Mouse (Mus musculus) myocyte (in vitro differentiated cells): ENCODE results near the gene Gatd1. TPM values are rescaled to one million over a fixed set of nuclear protein-coding genes. Genes with fewer than 3 reads are reported as not detected.

Source experiments
- H3K27me3 ChIP-seq: one replicate; pipeline ENCODE4 v1.6.1; 2011; ENCODE audit not compliant: control insufficient read depth, insufficient read depth, insufficient read length
- H3K36me3 ChIP-seq: one replicate; pipeline ENCODE4 v1.6.1; 2011; ENCODE audit not compliant: control insufficient read depth, insufficient read depth
- H3K4me2 ChIP-seq: one replicate; pipeline ENCODE4 v1.6.1; 2011; ENCODE audit warnings: low read depth, control low read depth
- H3K4me3 ChIP-seq: one replicate; pipeline ENCODE4 v1.5.1; 2011; ENCODE audit warnings: mild to moderate bottlenecking, control low read depth, moderate library complexity
- H3K79me2 ChIP-seq: one replicate; pipeline ENCODE4 v1.6.1; 2011; ENCODE audit not compliant: control insufficient read depth, insufficient read depth
- H3ac ChIP-seq: one replicate; pipeline ENCODE4 v1.6.1; 2011; ENCODE audit not compliant: control insufficient read depth, insufficient read length
- CEBPB ChIP-seq: IDR thresholded peaks from 2 replicates; pipeline ENCODE4 v1.6.1; 2011; ENCODE audit warnings: mild to moderate bottlenecking, moderate library complexity; ENCODE audit not compliant: poor library complexity, insufficient read depth, severe bottlenecking
- E2F4 ChIP-seq: IDR thresholded peaks from one replicate; pipeline ENCODE4 v1.6.1; 2011; ENCODE audit warnings: mild to moderate bottlenecking, control low read depth, moderate library complexity; ENCODE audit not compliant: insufficient read depth
- MAX ChIP-seq: IDR thresholded peaks from one replicate; pipeline ENCODE4 v1.6.1; 2011; ENCODE audit warnings: low read depth, mild to moderate bottlenecking, control low read depth
- MYOD1 ChIP-seq, 3 experiments: IDR thresholded peaks; one replicate each; pipeline ENCODE4 v1.6.1; 2011; ENCODE audit warnings: control low read depth in 2 of 3, low read depth in 2 of 3, mild to moderate bottlenecking in 2 of 3, moderate library complexity in 1 of 3; ENCODE audit not compliant: insufficient read length in 2 of 3, control insufficient read depth in 1 of 3
- MYOG ChIP-seq, 3 experiments: IDR thresholded peaks; one replicate each; pipeline ENCODE4 v1.6.1; 2011; ENCODE audit warnings: control low read depth in 2 of 3, low read depth in 2 of 3, mild to moderate bottlenecking in 2 of 3; ENCODE audit not compliant: insufficient read length in 2 of 3, control insufficient read depth in 1 of 3, insufficient read depth in 1 of 3
- POLR2A ChIP-seq: IDR thresholded peaks from one replicate; pipeline ENCODE4 v1.6.1; 2011; ENCODE audit warnings: low read depth, mild to moderate bottlenecking, control low read depth, moderate library complexity; ENCODE audit not compliant: insufficient read length
- POLR2AphosphoS2 ChIP-seq: IDR thresholded peaks from one replicate; pipeline ENCODE4 v1.6.1; 2011; ENCODE audit warnings: low read depth, control low read depth; ENCODE audit not compliant: insufficient read length
- REST ChIP-seq: IDR thresholded peaks from one replicate; pipeline ENCODE4 v1.6.1; 2011; ENCODE audit warnings: mild to moderate bottlenecking, control low read depth, moderate library complexity; ENCODE audit not compliant: insufficient read depth, insufficient read length
- SRF ChIP-seq: IDR thresholded peaks from one replicate; pipeline ENCODE4 v1.6.1; 2011; ENCODE audit warnings: low read depth; ENCODE audit not compliant: control insufficient read depth, insufficient read length
- TCF12 ChIP-seq: IDR thresholded peaks from one replicate; pipeline ENCODE4 v1.6.1; 2011; ENCODE audit warnings: mild to moderate bottlenecking, control low read depth; ENCODE audit not compliant: poor library complexity, insufficient read depth, severe bottlenecking
- TCF3 ChIP-seq: IDR thresholded peaks from one replicate; pipeline ENCODE4 v1.6.1; 2011; ENCODE audit warnings: low read depth, control low read depth; ENCODE audit not compliant: insufficient read length
- USF1 ChIP-seq: IDR thresholded peaks from one replicate; pipeline ENCODE4 v1.6.1; 2011; ENCODE audit warnings: low read depth, mild to moderate bottlenecking, control low read depth, moderate library complexity
- polyA plus RNA-seq: library from polyadenylated mRNA; unstranded; fragments of >200 nt; fragmentation: generic; extraction: Trizol; gene quantifications from one replicate; pipeline ENCODE4 v1.2.1, GENCODE M21; 2012; ENCODE audit warnings: missing spikeins

Gene Gatd1
- polyA plus RNA-seq, 1 experiment = 16.3 TPM

DNA sequence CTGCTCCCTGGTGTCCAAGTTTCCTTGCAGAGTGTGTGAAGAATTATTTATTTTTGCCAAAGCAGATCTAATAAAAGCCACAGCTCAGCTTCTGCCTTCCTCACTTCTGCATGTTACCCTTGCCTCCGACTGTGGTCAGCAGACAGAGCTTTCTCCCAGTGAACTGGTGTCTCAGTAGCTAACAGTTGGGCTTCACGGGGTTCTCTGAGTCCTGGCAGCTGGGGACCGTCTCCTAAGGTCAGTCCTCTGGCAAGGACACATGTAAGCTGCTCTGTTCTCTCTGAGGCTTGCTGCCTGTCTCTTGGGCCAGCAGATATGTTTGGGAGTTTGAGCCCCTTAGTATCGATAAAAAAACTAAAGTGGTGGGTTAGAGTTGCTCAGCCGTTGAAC, 46.1 kb upstream of the Gatd1 start:
- Histone ChIP-seq H3ac (no peak overlapping the region), H3K79me2 (no peaks in the 10 kb centered on the region), H3K4me3 (no peak overlapping the region), H3K36me3 (no peaks in the 10 kb centered on the region), H3K27me3 (no peaks in the 10 kb centered on the region), H3K4me2 (no peak overlapping the region)
- TF ChIP-seq MYOG (IDR thresholded peaks at IDR 0.05; ENCODE audit: control insufficient read depth in 1 of 3, insufficient read depth in 1 of 3, insufficient read length in 2 of 3, low read depth in 2 of 3) (no peak), CEBPB (no peak), USF1 (no peak), MAX (no peak), TCF3 (no peak), SRF (no peak), POLR2A (no peak), REST (no peak), E2F4 (no peak), MYOD1 (IDR thresholded peaks at IDR 0.05; ENCODE audit: control insufficient read depth in 1 of 3, insufficient read length in 2 of 3, low read depth in 2 of 3) (no peak)

DNA sequence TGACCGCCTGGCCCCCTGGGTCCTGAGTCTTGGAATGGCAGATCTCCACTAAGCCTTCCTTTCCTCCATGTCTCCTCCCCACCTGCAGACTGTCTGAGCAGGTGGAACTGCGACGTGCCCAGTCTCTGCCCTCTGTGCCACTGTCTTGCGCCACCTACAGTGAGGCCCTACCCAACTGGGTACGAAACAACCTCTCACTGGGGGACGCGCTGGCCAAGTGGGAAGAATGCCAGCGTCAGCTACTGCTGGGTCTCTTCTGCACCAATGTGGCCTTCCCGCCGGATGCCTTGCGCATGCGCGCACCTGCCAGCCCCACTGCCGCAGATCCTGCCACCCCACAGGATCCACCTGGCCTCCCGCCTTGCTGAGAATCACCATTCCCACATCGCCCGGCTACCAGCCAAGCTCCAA, 45.4 kb upstream of the Gatd1 start:
- Histone ChIP-seq H3K4me3 (no peak overlapping the region), H3K27me3 (no peaks in the 10 kb centered on the region)

GRCm38 (mm10) chr7:141458661-141459060, 44.7 kb upstream of the Gatd1 start:
- no peaks in the 10 kb centered on the region for H3K27me3 ChIP-seq
- no peak overlapping the region for H3K4me3 ChIP-seq
- TF ChIP-seq POLR2AphosphoS2 (no peak), E2F4 (no peak), MYOD1 (IDR thresholded peaks at IDR 0.05; ENCODE audit: control insufficient read depth in 1 of 3, insufficient read length in 2 of 3, low read depth in 2 of 3) (no peak), MYOG (IDR thresholded peaks at IDR 0.05; ENCODE audit: control insufficient read depth in 1 of 3, insufficient read depth in 1 of 3, insufficient read length in 2 of 3, low read depth in 2 of 3) (no peak), TCF12 (no peak), USF1 (no peak), REST (no peak), MAX (no peak), POLR2A (no peak), TCF3 (no peak), CEBPB (no peak), SRF (no peak)
- no peak overlapping the region for H3ac ChIP-seq
- H3K4me2 ChIP-seq = no peak overlapping the region
- no peaks in the 10 kb centered on the region for H3K36me3 ChIP-seq
- no peaks in the 10 kb centered on the region for H3K79me2 ChIP-seq

More for the DNA sequence above, 45.4 kb upstream of the Gatd1 start:
- TF ChIP-seq CEBPB = no peak
- TF ChIP-seq POLR2A = peak; percentile 16
- H3ac ChIP-seq = no peak overlapping the region
- H3K79me2 ChIP-seq = no peaks in the 10 kb centered on the region
- H3K36me3 ChIP-seq = no peaks in the 10 kb centered on the region
- H3K4me2 ChIP-seq = no peak overlapping the region

- H3K4me3 ChIP-seq = no peak overlapping the region
- H3K79me2 ChIP-seq = no peaks in the 10 kb centered on the region
- H3K4me2 ChIP-seq = no peak overlapping the region
- H3K27me3 ChIP-seq = no peaks in the 10 kb centered on the region
- no peak for TF ChIP-seq POLR2A
- TF ChIP-seq POLR2AphosphoS2 = no peak
- no peak for TF ChIP-seq E2F4
- TF ChIP-seq USF1 = no peak
- no peak for TF ChIP-seq MYOG (IDR thresholded peaks at IDR 0.05; ENCODE audit: control insufficient read depth in 1 of 3, insufficient read depth in 1 of 3, insufficient read length in 2 of 3, low read depth in 2 of 3)
- no peak for TF ChIP-seq TCF3
- no peak for TF ChIP-seq TCF12
- TF ChIP-seq CEBPB = no peak
- no peak for TF ChIP-seq SRF
- no peak for TF ChIP-seq MYOD1 (IDR thresholded peaks at IDR 0.05; ENCODE audit: control insufficient read depth in 1 of 3, insufficient read length in 2 of 3, low read depth in 2 of 3)
- TF ChIP-seq MAX = no peak
- TF ChIP-seq REST = no peak
- no peak overlapping the region for H3ac ChIP-seq
- H3K36me3 ChIP-seq = no peaks in the 10 kb centered on the region
Measured at GRCm38 (mm10) chr7:141457986-141458660, 44.2 kb upstream of the Gatd1 start.

DNA sequence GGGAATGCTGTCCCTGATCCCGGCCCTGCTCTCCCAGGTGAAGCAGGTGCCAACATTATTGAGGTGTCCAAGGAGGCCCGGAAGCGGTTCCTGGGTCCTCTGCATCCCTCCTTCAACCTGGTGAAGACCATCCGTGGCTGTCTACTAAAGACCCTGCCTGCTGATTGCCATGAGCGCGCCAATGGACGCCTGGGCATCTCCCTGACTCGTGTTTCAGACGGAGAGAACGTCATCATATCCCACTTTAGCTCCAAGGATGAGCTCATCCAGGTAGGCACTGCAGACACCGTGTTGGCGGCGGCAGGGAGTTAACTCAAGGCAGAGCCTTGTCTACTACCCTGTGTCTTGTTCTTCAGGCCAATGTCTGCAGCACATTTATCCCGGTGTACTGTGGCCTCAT, 43.3 kb upstream of the Gatd1 start:
- Histone ChIP-seq H3K79me2 (no peaks in the 10 kb centered on the region), H3ac (no peak overlapping the region), H3K27me3 (no peaks in the 10 kb centered on the region), H3K4me2 (no peak overlapping the region), H3K4me3 (no peak overlapping the region), H3K36me3 (no peaks in the 10 kb centered on the region)
- TF ChIP-seq TCF12 = no peak
- no peak for TF ChIP-seq TCF3
- TF ChIP-seq MYOG (IDR thresholded peaks at IDR 0.05; ENCODE audit: control insufficient read depth in 1 of 3, insufficient read depth in 1 of 3, insufficient read length in 2 of 3, low read depth in 2 of 3) = peak in 1 of 3 experiments; percentile 1
